Mouse (Mus musculus): ENCODE measurements around the gene Ms4a5.
"Not testable (repeated sequence)": the region's sequence is repeated elsewhere in the genome, so short reads cannot be mapped to it uniquely, and the experiment has no call there.

Gene Ms4a5

DNA sequence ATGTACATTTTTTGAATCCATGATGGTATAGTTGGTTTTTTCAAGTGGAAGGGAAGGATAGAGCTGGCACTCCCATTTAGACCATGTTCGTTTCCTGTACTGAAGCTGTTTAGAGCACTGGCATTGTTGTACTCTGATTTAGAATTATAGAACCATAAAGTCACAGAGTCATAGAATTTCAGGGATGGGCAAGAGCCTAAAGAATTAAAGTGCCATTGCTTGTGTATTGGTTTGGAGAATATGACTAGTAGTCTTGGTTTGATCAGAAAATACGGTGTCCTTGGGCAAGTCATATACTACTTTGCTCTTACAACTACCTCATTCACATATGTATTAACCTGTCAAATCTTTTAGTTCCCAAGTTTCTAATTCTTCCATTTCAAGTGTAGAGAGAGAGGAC, at the start of gene Ms4a5:
Gene Ms4a5 (minus strand): TSS at position 101 of the 400 bp plus-strand sequence.
- no peak for DNase-seq

DNA sequence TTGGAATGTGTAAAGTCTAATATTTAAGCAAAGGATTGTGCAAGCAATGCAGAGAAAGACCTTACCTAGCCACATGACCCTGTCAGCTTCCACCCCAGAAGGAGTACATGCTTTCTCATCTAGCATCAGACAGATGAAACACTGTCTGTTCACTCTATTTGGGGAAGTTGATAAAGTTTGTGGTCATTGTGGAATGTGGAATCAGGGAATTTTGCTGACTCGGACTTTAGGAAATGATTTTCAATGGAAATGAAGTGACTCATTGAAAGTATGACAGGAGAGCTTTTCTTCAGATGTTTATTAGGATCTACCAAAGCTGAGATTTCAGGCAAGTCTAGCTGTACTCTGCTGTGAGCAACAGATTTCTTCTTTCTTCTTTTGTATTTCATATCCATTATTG, 37.5 kb upstream of the Ms4a5 start:
- DNase-seq, result no peak

GRCm38 (mm10) chr19:11316786-11317185, 33.1 kb upstream of the Ms4a5 start:
- DNase-seq, result no peak

- DNase-seq, result no peak
Observed at GRCm38 (mm10) chr19:11314354-11314753, 30.7 kb upstream of the Ms4a5 start, which contains the start of gene Ms4a14. Ms4a14 (minus strand) TSS chr19:11314454.

DNA sequence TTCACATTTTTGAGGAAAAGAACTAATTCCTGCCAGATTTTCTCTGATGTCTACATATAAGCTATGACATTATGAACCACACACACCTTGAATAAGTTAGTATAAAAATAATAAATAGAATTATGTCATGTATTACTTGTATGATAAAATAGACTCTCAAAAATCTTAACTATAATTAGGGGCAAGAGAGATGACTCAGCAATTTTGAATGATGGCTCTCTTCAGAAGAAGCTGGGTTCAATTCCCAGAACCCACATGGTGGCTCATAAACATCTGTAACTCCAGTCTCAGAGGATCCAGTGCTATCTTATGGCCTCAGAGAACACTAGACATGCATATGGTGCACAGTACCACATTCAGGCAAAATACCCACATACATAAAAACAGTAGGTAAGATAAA, 25.2 kb upstream of the Ms4a5 start:
- no peak for DNase-seq

- not testable (repeated sequence) for DNase-seq
Observed at GRCm38 (mm10) chr19:11299529-11299928, 15.9 kb upstream of the Ms4a5 start.

GRCm38 (mm10) chr19:11298939-11299338, 15.3 kb upstream of the Ms4a5 start:
- no peak for DNase-seq

- DNase-seq, result not testable (repeated sequence)
Observed at GRCm38 (mm10) chr19:11293616-11294015, 9.9 kb upstream of the Ms4a5 start.

GRCm38 (mm10) chr19:11292990-11293389, 9.3 kb upstream of the Ms4a5 start:
- DNase-seq, result peak; percentile 6

DNA sequence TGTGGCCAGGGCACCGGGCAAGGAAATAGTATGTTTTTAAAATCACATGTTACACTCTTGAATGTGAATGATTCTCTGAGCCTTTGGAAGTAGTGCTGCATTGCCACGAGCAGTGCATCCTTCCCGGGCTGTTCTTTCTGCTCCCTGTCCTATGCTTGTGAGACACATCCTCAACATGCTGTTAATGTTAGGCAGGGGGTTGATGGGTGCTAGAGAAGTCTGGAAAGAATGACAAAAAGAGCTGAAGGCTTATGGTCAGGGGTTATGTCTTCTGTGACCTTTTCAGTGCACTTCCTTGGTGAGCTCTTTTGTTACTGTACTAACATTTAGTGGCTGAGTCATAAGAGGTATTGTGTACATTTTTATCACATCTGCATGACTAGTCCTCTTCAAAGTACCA, 3.5 kb downstream of the Ms4a5 start:
- DNase-seq, result no peak

- no peak for DNase-seq
Observed at GRCm38 (mm10) chr19:11276431-11276830, 7.2 kb downstream of the Ms4a5 start.

DNA sequence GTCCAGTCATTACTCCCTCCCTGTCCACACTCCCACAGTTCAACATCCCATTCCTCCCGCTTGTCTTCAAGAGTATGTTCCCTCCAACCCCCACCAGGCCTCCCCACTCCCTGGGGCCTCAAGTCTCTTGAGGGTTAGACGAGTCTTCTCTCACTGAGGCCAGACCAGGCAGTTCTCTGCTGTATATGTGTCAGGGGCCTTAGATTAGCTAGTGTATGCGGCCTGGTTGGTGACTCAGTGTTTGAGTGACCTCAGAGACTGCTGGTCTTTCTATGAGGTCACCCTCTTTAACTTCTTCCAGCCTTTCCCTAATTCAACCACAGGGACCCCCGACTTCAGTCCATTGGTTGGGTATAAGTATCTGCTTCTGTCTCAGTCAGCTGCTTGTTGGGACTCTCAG, 16.7 kb downstream of the Ms4a5 start:
- no peak for DNase-seq

DNA sequence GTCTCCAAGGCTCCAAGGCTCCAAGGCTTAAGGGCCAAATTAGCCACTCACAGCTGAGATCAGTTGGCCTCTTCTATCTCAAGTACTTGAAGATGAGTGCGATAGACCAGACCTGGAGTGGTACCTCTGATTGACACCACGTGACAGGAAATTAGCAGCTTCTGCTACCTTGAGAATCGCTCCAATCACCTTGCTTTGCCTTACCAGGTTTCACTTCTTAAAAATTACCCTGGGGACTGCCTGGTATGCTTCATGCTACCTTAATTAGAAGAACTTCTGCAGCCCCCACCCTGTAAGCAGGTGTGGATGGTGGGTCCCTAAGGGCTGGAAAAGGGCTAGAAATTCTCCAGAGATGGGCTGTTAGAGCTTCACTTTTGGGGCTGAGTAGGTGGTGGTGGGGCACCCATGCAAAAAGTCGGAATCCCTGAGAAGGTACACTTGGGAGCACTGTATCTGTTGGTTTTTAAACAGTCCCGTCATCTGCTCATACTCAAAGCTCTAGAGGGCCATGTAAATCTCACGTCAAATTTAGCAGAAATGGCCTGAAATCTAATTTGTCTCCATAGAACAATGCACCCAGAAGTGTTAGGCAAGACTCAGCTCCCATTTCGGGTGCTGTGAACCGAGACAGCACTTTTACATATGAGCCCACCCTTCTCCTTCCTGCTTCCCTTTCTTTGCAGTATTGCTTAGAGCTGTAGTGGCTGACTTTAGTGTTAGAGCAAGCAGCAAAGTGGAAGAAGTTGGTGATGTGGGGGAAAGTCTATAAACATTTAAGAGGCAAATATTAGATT, 17.4 kb downstream of the Ms4a5 start, which contains the start of gene Ms4a1:
Gene Ms4a1 (minus strand): TSS at position 190 of the 794 bp plus-strand sequence.
- no peak for DNase-seq

GRCm38 (mm10) chr19:11264602-11265185, 19.0 kb downstream of the Ms4a5 start:
- DNase-seq, result no peak

DNA sequence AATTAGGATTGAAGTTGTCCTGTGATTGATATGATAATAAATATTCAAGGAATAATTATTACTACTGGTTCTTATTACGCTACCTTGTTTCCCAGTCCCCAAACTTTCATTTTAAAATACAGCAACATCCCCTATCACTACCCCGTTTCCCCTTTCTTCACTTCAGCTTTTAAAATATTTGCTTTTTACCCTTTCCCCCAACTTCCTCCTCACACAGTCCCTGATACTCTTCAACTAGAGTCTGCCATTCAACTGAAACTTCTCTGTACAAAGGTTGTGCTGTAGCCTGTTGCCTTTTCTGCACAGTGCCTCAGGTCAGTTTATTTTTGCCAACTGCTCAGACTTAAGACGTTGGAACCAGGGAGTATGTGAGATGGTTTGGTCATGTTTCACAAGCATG, 20.1 kb downstream of the Ms4a5 start:
- DNase-seq, result no peak

GRCm38 (mm10) chr19:11262932-11263331, 20.7 kb downstream of the Ms4a5 start:
- not testable (repeated sequence) for DNase-seq

GRCm38 (mm10) chr19:11261522-11261921, 22.2 kb downstream of the Ms4a5 start:
- DNase-seq, result no peak

DNA sequence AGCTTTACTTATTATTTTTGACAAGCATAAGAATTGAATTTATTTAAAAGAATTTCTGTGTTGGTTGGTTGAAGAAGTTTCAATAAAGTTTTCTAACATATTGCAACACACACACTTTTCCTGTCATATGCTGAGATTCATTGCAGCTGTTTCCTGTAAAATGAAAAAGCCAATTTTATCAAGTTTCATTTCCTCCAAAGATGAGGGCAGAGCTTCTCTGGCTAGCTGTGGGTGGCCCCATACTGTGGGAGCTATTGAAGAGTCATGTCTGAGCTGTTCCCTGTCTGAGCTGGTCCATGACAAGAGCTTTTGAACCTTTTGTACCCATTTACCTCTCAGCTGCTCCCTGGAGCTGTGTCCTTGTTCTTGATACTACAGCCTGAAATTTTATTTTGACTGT, 39.4 kb downstream of the Ms4a5 start:
- DNase-seq, result no peak

DNA sequence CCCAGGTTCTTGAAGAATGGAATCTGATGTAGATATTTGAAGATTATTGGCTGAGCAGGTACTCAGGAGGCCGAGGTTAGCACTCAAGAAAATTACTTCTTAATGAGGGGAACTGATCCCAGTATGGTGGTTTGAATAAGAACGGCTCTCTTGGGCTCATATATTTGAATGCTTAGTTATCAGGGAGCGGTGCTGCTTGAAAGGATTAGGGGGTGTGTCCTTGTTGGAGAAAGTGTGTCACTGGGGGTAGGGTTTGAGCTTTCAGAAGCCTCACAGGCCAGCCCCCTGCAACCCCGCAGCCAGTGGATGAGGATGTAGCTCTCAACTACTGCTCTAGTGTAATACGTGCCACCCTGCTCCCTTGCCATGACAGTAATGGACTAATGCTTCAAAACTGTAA, 41.1 kb downstream of the Ms4a5 start:
- no peak for DNase-seq

DNA sequence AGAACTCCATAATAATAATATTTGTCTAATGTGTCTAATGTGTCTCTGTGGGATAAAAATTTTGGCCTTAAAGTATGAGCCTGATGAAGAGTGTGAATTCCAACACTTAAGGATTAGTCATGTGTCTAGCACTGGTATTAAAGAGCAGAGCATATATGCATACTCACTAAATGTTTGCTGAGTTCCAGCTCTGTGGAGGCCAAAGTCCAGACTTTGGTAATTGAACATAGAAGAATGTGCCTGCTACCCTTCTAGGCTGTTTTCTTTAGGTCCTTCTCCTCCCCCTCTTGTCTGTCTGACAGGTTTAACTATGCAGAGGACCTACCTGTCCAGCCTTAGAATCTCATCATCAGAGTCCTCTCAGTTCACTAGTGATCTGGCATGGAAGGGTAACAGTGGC, 47.9 kb downstream of the Ms4a5 start:
- no peak for DNase-seq

DNA sequence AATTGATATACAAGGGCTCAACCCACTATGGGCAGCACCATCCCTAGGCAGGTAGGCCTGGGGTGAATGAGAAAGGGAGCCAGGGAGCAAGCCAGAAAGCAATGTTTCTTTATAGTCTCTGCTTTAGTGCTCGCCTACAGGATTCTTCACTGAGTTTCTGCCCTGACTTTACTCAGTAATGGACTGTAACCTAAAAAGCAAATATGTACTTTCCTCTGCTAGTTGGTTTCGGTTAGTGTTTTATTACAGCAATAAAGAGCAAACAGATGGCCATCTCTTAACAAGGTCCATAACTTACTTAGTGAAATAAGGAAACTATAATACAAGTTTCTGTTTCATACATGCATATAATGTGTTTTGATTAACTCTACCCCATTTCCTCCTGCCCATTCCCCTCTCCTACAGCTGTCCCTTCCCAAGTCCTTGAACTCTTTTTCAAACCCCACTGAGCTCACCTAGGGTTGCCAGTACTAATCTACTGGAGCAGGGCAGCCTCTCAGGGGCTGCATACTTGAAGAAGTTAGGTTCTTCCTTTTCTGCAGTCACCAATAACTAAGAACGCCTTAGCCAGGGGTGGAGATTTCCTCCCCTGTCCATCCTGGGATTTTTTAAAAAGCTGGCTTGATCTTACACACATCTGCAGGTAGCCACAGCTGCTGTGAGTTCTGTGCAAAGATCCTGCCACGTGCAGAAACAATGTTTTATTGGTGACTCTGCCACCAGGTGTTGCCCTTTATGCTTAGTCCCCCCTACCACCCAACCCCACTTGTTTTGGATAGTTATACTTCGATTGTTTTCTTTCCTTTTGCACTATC, 48.5 kb downstream of the Ms4a5 start:
- no peak for DNase-seq

DNA sequence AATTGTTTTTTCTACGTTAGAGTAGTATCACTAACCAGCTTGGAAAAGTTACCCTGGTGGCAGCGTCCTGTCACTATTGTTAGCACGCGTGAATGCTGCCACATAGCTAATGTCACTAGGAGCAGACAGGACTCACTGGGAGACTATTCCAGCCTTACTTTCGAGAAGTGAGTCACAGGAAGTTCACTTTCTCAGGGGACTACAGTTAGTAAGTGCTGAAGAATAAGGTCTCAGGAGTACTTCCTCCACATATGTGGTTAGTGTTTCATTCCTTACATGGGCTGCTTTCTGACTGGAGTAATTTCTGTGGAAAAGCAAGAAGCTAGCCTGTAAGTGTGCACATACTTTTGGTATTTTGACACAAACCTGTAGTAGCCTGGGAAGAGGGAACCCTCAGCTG, 49.4 kb downstream of the Ms4a5 start:
- DNase-seq, result no peak

DNA sequence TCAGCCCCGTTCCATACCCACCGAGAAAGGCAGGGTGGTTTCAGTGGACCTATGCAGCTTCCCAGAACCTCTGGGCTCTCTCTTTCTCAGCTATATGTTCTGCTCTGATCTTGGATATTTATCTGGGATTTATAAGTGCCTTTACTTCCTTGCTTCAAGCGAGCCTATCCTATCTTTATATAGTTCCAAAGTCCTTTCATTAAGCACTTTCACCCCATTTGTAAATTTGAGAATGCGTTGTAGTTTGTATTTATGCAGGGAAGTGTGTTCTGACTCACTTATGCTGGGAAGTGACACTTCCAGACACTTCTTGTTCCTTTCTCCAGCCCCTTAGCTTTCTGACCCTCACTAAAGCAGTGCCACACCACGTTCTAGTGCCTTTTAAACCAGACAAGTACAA, 51.3 kb downstream of the Ms4a5 start, which contains the start of gene Ms4a12:
Gene Ms4a12 (minus strand): TSS at position 101 of the 400 bp plus-strand sequence.
- DNase-seq, result no peak

Data from liver (tissue).